Mouse (Mus musculus) midbrain, postnatal 0 days (tissue): ENCODE measurements around the gene Pde9a. TPM values are rescaled to one million over a fixed set of nuclear protein-coding genes. Genes with fewer than 3 reads are reported as not detected.
"Not testable (repeated sequence)": the region's sequence is repeated elsewhere in the genome, so short reads cannot be mapped to it uniquely, and the experiment has no call there.

ENCODE experiments used
- ATAC-seq: fragments of 200-750 bp; cut with Nextera tagmentation; 2 replicates; pipeline ENCODE4 v1.8.0; 2017; ENCODE audit warnings: moderate number of reproducible peaks, mild to moderate bottlenecking, moderate TSS enrichment, moderate library complexity; ENCODE audit not compliant: low FRiP score
- DNase-seq: peaks from one replicate; pipeline ENCODE4 v3.0.0-alpha.2; 2015; ENCODE audit warnings: low spot score
- H3K27ac ChIP-seq: fragments of 300-500 bp; sonication (generic); 2 replicates; pipeline ENCODE4 v1.5.1; 2014; ENCODE audit warnings: low read depth, mild to moderate bottlenecking, low read length, mixed read lengths
- H3K27me3 ChIP-seq: fragments of 300-500 bp; sonication (generic); 2 replicates; pipeline ENCODE4 v1.6.1; 2014; ENCODE audit warnings: low read length, control low read depth, mixed read lengths; ENCODE audit not compliant: insufficient read depth
- H3K36me3 ChIP-seq: fragments of 300-500 bp; sonication (generic); 2 replicates; pipeline ENCODE4 v1.6.1; 2014; ENCODE audit warnings: low read length, control low read depth, mixed read lengths; ENCODE audit not compliant: insufficient read depth
- H3K4me1 ChIP-seq: fragments of 300-500 bp; sonication (generic); 2 replicates; pipeline ENCODE4 v1.6.1; 2014; ENCODE audit warnings: mild to moderate bottlenecking, control low read depth, antibody characterized with exemption, low read length, mixed read lengths; ENCODE audit not compliant: insufficient read depth
- H3K4me2 ChIP-seq: fragments of 300-500 bp; sonication (generic); 2 replicates; pipeline ENCODE4 v1.6.1; 2014; ENCODE audit warnings: low read depth, mild to moderate bottlenecking, low read length, mixed read lengths; ENCODE audit not compliant: poor library complexity, severe bottlenecking
- H3K4me3 ChIP-seq: fragments of 300-500 bp; sonication (generic); 2 replicates; pipeline ENCODE4 v1.5.1; 2014; ENCODE audit warnings: low read depth, mild to moderate bottlenecking, low read length, moderate library complexity
- H3K9ac ChIP-seq: fragments of 300-500 bp; sonication (generic); replicated peaks from 2 replicates; pipeline ENCODE4 v1.6.1; 2014; ENCODE audit warnings: mild to moderate bottlenecking, low read length, moderate library complexity, mixed read lengths; ENCODE audit not compliant: poor library complexity, severe bottlenecking
- H3K9me3 ChIP-seq: fragments of 300-500 bp; sonication (generic); 2 replicates; pipeline ENCODE4 v1.6.1; 2016; ENCODE audit warnings: low read length, control low read depth
- CTCF ChIP-seq: IDR thresholded peaks from 2 replicates; pipeline ENCODE4 v1.5.1; 2016; ENCODE audit warnings: antibody characterized with exemption, mild to moderate bottlenecking
- WGBS: fragments of 180-500 bp; shearing (Covaris S2); extraction: QIAGEN DNeasy Blood & Tissue Kit; methylation state at CpG from one replicate; pipeline ENCODE4 v1.1.7; 2014; 5-methylcytosine and 5-hydroxymethylcytosine counted together
- polyA plus RNA-seq: library from polyadenylated mRNA; unstranded; fragments of >200 nt; fragmentation: Nextera tagmentation; extraction: Ambion mirVana; gene quantifications from 2 replicates; pipeline ENCODE4 v1.2.1, GENCODE M21; 2015
- total RNA-seq: library from RNA; depleted of rRNA; stranded (reverse); fragments of >200 nt; gene quantifications from 2 replicates; pipeline ENCODE4 v1.2.3, GENCODE M21; 2014

The Pde9a gene
- total and polyA plus RNA-seq, 2 experiments from 2014 or later, result 32.2 to 40.2 TPM

DNA sequence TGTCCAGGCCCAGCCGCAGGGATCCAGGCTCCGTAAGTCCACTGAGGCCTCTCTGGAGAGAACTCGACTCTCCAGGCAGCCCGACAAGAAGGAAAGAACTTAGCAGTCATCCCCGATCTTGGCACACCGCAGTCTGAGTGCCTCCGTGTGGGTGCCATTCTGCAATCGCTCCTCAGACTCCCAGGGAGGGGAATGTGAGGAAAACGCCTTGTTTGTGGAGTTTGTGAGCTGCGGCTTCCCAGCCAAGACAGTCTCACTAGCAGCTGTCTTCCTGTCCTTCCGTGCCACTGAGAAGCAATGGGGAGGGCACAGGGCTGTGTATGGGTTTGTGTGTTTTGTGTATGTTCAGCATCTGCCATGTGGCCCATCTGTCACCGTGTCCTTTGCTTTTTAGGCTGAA is 36.6 kb upstream of the Pde9a start:
- H3K4me2 ChIP-seq, result no peak overlapping the region
- no peaks in the 10 kb centered on the region for H3K9me3 ChIP-seq
- no peak overlapping the region for H3K27ac ChIP-seq
- ATAC-seq (no peak), DNase-seq (no peak)
- no peaks in the 10 kb centered on the region for H3K27me3 ChIP-seq
- H3K9ac ChIP-seq, result no peak overlapping the region
- H3K4me3 ChIP-seq, result no peak overlapping the region
- H3K36me3 ChIP-seq, result peaks cover 13% of the 10 kb centered on the region
- WGBS, result 78% methylated on average over 12 of the region's 12 CpGs
- TF ChIP-seq CTCF, result no peak
- no peaks in the 10 kb centered on the region for H3K4me1 ChIP-seq

DNA sequence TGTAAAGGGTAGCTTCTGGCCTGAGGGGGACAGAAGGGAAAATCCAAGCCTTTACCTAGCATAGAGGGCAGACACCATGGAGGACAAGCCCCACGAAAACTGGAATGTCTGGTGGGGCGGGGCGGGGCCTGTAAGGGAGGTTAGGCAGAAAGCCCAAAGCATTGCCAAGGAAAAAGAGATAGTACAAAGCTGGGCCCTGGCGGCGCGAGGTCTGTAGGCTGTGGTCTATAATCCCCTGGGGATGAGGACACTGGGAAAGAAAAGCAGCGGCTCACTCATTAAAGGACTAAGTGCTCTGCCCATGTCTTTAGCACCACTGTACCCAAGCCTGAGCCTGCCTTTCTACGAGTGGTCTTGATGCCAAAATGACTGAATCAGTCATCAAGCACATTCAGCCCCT is 34.0 kb upstream of the Pde9a start:
- no peak overlapping the region for H3K4me2 ChIP-seq
- H3K4me1 ChIP-seq, result 0 out of 2 replicates have a peak, but pooled peaks cover 2% of the 10 kb centered on the region
- H3K36me3 ChIP-seq, result peaks cover 10% of the 10 kb centered on the region
- H3K27me3 ChIP-seq, result no peaks in the 10 kb centered on the region
- no peak overlapping the region for H3K4me3 ChIP-seq
- DNase-seq (no peak), ATAC-seq (no peak)
- TF ChIP-seq CTCF, result no peak
- H3K27ac ChIP-seq, result no peak overlapping the region
- no peak overlapping the region for H3K9ac ChIP-seq
- 37% methylated on average over 8 of the region's 8 CpGs for WGBS
- no peaks in the 10 kb centered on the region for H3K9me3 ChIP-seq

DNA sequence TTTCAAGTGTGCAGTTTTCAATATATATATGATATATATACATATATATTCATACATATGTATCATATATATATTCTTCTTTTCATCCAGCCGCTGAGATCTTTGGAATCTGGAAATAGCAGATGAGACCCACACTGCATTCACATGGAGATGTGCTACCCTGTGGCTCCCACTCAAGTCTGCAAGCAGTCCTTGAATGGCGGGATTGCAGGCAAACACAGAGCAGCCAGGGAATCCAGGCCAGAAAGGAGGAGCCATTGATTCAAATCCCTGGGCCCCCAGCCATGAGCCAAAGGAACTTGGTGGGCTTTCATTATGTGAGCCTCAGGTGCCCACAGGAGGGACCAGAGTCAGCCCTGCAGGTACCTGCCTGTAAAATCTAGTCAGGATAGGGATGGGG is 32.8 kb upstream of the Pde9a start:
- Histone ChIP-seq H3K36me3 (peaks cover 10% of the 10 kb centered on the region), H3K9me3 (no peaks in the 10 kb centered on the region), H3K4me2 (no peak overlapping the region), H3K4me1 (0 out of 2 replicates have a peak, but pooled peaks cover 2% of the 10 kb centered on the region), H3K27ac (no peak overlapping the region), H3K9ac (no peak overlapping the region), H3K4me3 (no peak overlapping the region), H3K27me3 (no peaks in the 10 kb centered on the region)
- 66% methylated on average over 2 of the region's 2 CpGs for whole genome bisulfite sequencing
- DNase-seq, result peak; percentile 21
- no peak for ATAC-seq
- no peak for TF ChIP-seq CTCF

DNA sequence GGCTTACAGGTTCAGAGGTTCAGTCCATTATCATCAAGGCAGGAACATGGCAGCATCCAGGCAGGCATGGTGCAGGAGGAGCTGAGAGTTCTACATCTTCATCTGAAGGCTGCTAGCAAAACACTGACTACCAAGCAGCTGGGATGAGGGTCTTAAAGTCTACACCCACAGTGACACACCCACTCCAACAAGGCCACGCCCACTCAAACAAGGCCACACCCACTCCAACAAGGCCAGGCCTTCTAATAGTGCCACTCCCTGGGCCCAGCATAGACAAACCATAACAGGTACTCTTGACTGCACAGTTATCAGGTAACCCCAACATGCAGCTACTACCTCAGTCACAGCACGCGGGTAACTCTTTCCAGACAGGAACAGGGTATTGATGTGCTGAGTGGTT is 31.3 kb upstream of the Pde9a start:
- not testable (repeated sequence) for H3K27me3 ChIP-seq, H3K36me3 ChIP-seq, DNase-seq, H3K4me2 ChIP-seq, H3K4me1 ChIP-seq, H3K9me3 ChIP-seq, H3K4me3 ChIP-seq, H3K9ac ChIP-seq, ATAC-seq, H3K27ac ChIP-seq
- 65% methylated on average over 3 of the region's 3 CpGs for WGBS

DNA sequence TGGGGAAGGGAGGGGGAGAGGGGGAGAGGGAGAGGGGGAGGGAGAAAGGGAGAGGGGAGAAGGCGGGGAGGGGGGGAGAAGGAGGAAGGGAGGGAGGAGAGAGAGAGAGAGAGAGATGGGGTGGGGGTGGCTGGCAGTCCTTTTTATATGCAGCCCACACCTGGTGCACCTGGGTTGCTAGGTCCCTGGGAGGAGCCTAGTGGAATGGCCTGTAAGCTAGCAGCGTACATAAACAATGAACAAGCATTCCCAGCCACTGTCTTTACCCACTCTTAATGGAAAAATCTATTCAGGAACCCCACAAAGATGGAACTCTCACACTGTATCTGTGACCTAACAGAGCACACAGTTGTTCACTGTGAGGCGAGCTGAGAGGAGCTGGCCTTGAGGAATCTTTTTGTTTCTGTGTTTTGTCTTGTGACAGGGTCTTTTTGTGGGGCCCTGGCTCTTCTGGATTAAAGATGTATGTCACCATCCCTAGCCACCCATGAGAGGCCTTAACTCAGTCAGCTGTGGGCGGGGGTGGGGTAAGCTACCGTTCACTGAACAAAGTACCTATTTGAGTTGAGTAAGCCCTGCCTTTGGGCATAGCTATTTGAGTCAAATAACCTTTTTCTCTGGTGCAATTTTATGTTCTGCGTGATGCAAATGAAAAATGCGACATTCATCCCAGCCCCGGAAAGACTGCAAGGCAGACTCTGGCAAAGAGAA is 30.1 kb upstream of the Pde9a start:
- H3K4me2 ChIP-seq, result no peak overlapping the region
- no peaks in the 10 kb centered on the region for H3K27me3 ChIP-seq
- WGBS, result 20% methylated on average over 7 of the region's 8 CpGs
- ATAC-seq (peak; percentile 63), DNase-seq (peak; percentile 37)
- no peak overlapping the region for H3K9ac ChIP-seq
- no peaks in the 10 kb centered on the region for H3K9me3 ChIP-seq
- TF ChIP-seq CTCF, result no peak
- no peak overlapping the region for H3K4me3 ChIP-seq
- 0 out of 2 replicates have a peak, but pooled peaks cover 2% of the 10 kb centered on the region for H3K4me1 ChIP-seq
- H3K36me3 ChIP-seq, result no peaks in the 10 kb centered on the region
- peak overlapping the region; percentile 34 for H3K27ac ChIP-seq

DNA sequence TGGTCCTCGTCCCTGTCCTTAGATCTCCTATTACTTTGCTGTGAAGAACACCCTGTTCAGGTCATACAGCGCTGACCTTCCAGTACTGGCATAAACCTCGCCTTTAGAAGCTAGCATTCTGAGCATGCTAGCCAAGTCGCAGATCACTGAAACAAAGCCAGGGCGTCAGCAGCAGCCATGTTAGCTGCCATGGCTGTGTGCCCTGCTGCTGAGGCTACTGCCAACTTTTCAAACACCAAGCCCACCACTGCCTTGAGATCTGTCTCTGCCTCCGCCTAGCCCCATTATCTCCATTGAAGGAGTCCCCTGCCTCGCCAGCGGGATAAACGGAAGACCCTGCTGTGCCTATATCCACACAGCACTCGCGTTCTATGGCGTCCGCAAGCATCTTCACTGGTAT is 25.4 kb upstream of the Pde9a start:
- WGBS, result 68% methylated on average over 13 of the region's 13 CpGs
- Histone ChIP-seq H3K4me2 (no peak overlapping the region), H3K9ac (no peak overlapping the region), H3K9me3 (no peaks in the 10 kb centered on the region), H3K4me1 (peaks cover 2% of the 10 kb centered on the region; the same call in 1 of the 2 replicates), H3K27ac (0 out of 2 replicates have a peak overlapping the region, but pooled peaks have one; percentile 13), H3K36me3 (no peaks in the 10 kb centered on the region), H3K4me3 (no peak overlapping the region), H3K27me3 (no peaks in the 10 kb centered on the region)
- ATAC-seq (no peak), DNase-seq (peak; percentile 79)
- TF ChIP-seq CTCF, result no peak
